Mouse (Mus musculus) MEL (cell line): ENCODE data around the gene Fat3. TPM values are rescaled to one million over a fixed set of nuclear protein-coding genes. Genes with fewer than 3 reads are reported as not detected.

Experiments used
- DNase-seq: peaks from one replicate; pipeline ENCODE4 v3.0.0; 2011; ENCODE audit warnings: low read depth, low spot score
- H3K27ac ChIP-seq: 2 replicates; pipeline ENCODE4 v1.5.1; 2012; ENCODE audit warnings: low read depth, mild to moderate bottlenecking, control low read depth, low read length, moderate library complexity; ENCODE audit not compliant: control insufficient read depth
- H3K27me3 ChIP-seq, 2 experiments: fragments of 150-350 bp in 1 of 2; sonication (generic) in 1 of 2; 2 replicates each; pipeline ENCODE4 v1.6.1; 2012; ENCODE audit warnings: low read length in 2 of 2, mild to moderate bottlenecking in 2 of 2, improper control_type of control experiment in 1 of 2, moderate library complexity in 1 of 2; ENCODE audit not compliant: insufficient read depth in 2 of 2, control insufficient read depth in 1 of 2
- H3K36me3 ChIP-seq, 2 experiments: 2 replicates each; pipeline ENCODE4 v1.6.1; 2012 to 2014; ENCODE audit warnings: low read length in 2 of 2, improper control_type of control experiment in 1 of 2, inconsistent platforms in 1 of 2, mild to moderate bottlenecking in 1 of 2; ENCODE audit not compliant: insufficient read depth in 2 of 2, control insufficient read depth in 1 of 2
- H3K4me1 ChIP-seq, 2 experiments: fragments of 150-350 bp in 1 of 2; sonication (generic) in 1 of 2; 2 replicates each; pipeline ENCODE4 v1.6.1; 2012; ENCODE audit warnings: low read length in 2 of 2, improper control_type of control experiment in 1 of 2, mild to moderate bottlenecking in 1 of 2; ENCODE audit not compliant: insufficient read depth in 2 of 2, control insufficient read depth in 1 of 2
- H3K4me3 ChIP-seq, 2 experiments: fragments of 150-350 bp in 1 of 2; sonication (generic) in 1 of 2; 2 replicates each; pipeline ENCODE4 v1.5.1; 2012; ENCODE audit warnings: low read depth in 2 of 2, low read length in 2 of 2, mild to moderate bottlenecking in 2 of 2, moderate library complexity in 2 of 2, control low read depth in 1 of 2, improper control_type of control experiment in 1 of 2; ENCODE audit not compliant: control insufficient read depth in 1 of 2, insufficient read depth in 1 of 2
- H3K79me2 ChIP-seq: 2 replicates; pipeline ENCODE4 v1.6.1; 2012; ENCODE audit warnings: mild to moderate bottlenecking, low read length, moderate library complexity; ENCODE audit not compliant: control insufficient read depth, poor library complexity, insufficient read depth
- H3K9ac ChIP-seq: 2 replicates; pipeline ENCODE4 v1.6.1; 2012; ENCODE audit warnings: low read depth, mild to moderate bottlenecking, control low read depth, low read length, moderate library complexity; ENCODE audit not compliant: control insufficient read depth, poor library complexity, severe bottlenecking
- H3K9me3 ChIP-seq: fragments of 150-350 bp; sonication (generic); replicated peaks from 2 replicates; pipeline ENCODE4 v1.6.1; 2012; ENCODE audit warnings: mild to moderate bottlenecking, low read length, improper control_type of control experiment, moderate library complexity; ENCODE audit not compliant: insufficient read depth
- BHLHE40 ChIP-seq: IDR thresholded peaks from 2 replicates; pipeline ENCODE4 v1.6.1; 2012; ENCODE audit warnings: low read depth, mild to moderate bottlenecking, inconsistent platforms, low read length, improper control_type of control experiment, borderline replicate concordance
- CHD2 ChIP-seq: IDR thresholded peaks from 2 replicates; pipeline ENCODE4 v1.6.1; 2011; ENCODE audit warnings: low read length, improper control_type of control experiment
- ELF1 ChIP-seq: IDR thresholded peaks from 2 replicates; pipeline ENCODE4 v1.6.1; 2014; ENCODE audit warnings: low read depth, mild to moderate bottlenecking, inconsistent platforms, low read length, improper control_type of control experiment, moderate library complexity
- ETS1 ChIP-seq: IDR thresholded peaks from 2 replicates; pipeline ENCODE4 v1.6.1; 2012; ENCODE audit warnings: low read depth, mild to moderate bottlenecking, inconsistent platforms, low read length, improper control_type of control experiment, moderate library complexity
- GATA1 ChIP-seq: IDR thresholded peaks from 2 replicates; pipeline ENCODE4 v1.6.1; 2011; ENCODE audit warnings: low read depth, low read length, improper control_type of control experiment
- HCFC1 ChIP-seq: IDR thresholded peaks from 2 replicates; pipeline ENCODE4 v1.6.1; 2012; ENCODE audit warnings: low read depth, mild to moderate bottlenecking, inconsistent platforms, low read length, improper control_type of control experiment, moderate library complexity
- MEF2A ChIP-seq: IDR thresholded peaks from 2 replicates; pipeline ENCODE4 v1.6.1; 2014; ENCODE audit warnings: low read depth, mild to moderate bottlenecking, inconsistent platforms, low read length, improper control_type of control experiment; ENCODE audit not compliant: poor library complexity, insufficient replicate concordance, severe bottlenecking; ENCODE audit errors: extremely low read depth
- NELFE ChIP-seq: IDR thresholded peaks from 2 replicates; pipeline ENCODE4 v1.6.1; 2011; ENCODE audit warnings: low read depth, low read length, improper control_type of control experiment
- RAD21 ChIP-seq: IDR thresholded peaks from 2 replicates; pipeline ENCODE4 v1.6.1; 2011; ENCODE audit warnings: mild to moderate bottlenecking, low read depth, low read length, improper control_type of control experiment
- RCOR1 ChIP-seq: IDR thresholded peaks from 2 replicates; pipeline ENCODE4 v1.6.1; 2012; ENCODE audit warnings: low read depth, mild to moderate bottlenecking, inconsistent platforms, low read length, improper control_type of control experiment
- SMC3 ChIP-seq: IDR thresholded peaks from 2 replicates; pipeline ENCODE4 v1.6.1; 2011; ENCODE audit warnings: low read depth, low read length, improper control_type of control experiment
- TAL1 ChIP-seq: IDR thresholded peaks from 2 replicates; pipeline ENCODE4 v1.6.1; 2012; ENCODE audit warnings: mild to moderate bottlenecking, inconsistent platforms, low read length, moderate library complexity, mixed read lengths
- USF1 ChIP-seq: IDR thresholded peaks from 2 replicates; pipeline ENCODE4 v1.6.1; 2014; ENCODE audit warnings: low read depth, mild to moderate bottlenecking, inconsistent platforms, low read length, improper control_type of control experiment, moderate library complexity
- USF2 ChIP-seq, 2 experiments: IDR thresholded peaks; 2 replicates each; pipeline ENCODE4 v1.6.1; 2011 to 2012; ENCODE audit warnings: improper control_type of control experiment in 2 of 2, low read length in 2 of 2, borderline replicate concordance in 1 of 2, inconsistent platforms in 1 of 2, low read depth in 1 of 2, mild to moderate bottlenecking in 1 of 2; ENCODE audit not compliant: insufficient read depth in 1 of 2
- ZKSCAN1 ChIP-seq: IDR thresholded peaks from 2 replicates; pipeline ENCODE4 v1.6.1; 2012; ENCODE audit warnings: low read depth, mild to moderate bottlenecking, inconsistent platforms, low read length, improper control_type of control experiment, moderate library complexity
- ZNF384 ChIP-seq: IDR thresholded peaks from 2 replicates; pipeline ENCODE4 v1.6.1; 2012; ENCODE audit warnings: low read depth, mild to moderate bottlenecking, inconsistent platforms, low read length, improper control_type of control experiment
- polyA plus RNA-seq, 2 experiments: library from polyadenylated mRNA; stranded (reverse) in 1 of 2; unstranded in 1 of 2; fragments of >175 nt in 1 of 2; fragments of >200 nt in 1 of 2; gene quantifications; 2 replicates each; pipeline versions ENCODE4 v1.2.1 to v1.2.4; 2012; ENCODE audit warnings: low replicate concordance in 2 of 2, low read depth in 1 of 2; ENCODE audit not compliant: insufficient read length in 2 of 2, insufficient read depth in 1 of 2, missing spikeins in 1 of 2
- total RNA-seq: library from RNA; depleted of rRNA; stranded (reverse); fragments of 300-350 nt; gene quantifications from 2 replicates; pipeline ENCODE4 v1.2.3, GENCODE M21; 2012

Fat3 gene
- total and polyA plus RNA-seq, 3 experiments: 1.5 to 1.8 TPM; not detected in 1

GRCm38 (mm10) chr9:16011382-16011781 lies 489.7 kb downstream of the Fat3 start:
- Histone ChIP-seq H3K27ac (no peak overlapping the region), H3K4me1 (no peaks in the 10 kb centered on the region)

GRCm38 (mm10) chr9:16007516-16007915 lies 493.6 kb downstream of the Fat3 start:
- Histone ChIP-seq H3K4me1 (no peaks in the 10 kb centered on the region), H3K79me2 (no peaks in the 10 kb centered on the region), H3K9ac (no peak overlapping the region), H3K27ac (no peak overlapping the region), H3K27me3 (no peaks in the 10 kb centered on the region), H3K9me3 (no peaks in the 10 kb centered on the region), H3K4me3 (no peak overlapping the region), H3K36me3 (no peaks in the 10 kb centered on the region)
- DNase-seq: no peak
- TF ChIP-seq MEF2A (no peak), CHD2 (no peak), RAD21 (no peak), RCOR1 (no peak), BHLHE40 (no peak), USF2 (IDR thresholded peaks at IDR 0.05; ENCODE audit: borderline replicate concordance in 1 of 2, insufficient read depth in 1 of 2, low read depth in 1 of 2, low read length in 2 of 2) (no peak), ETS1 (no peak), NELFE (no peak), GATA1 (no peak), ZKSCAN1 (no peak), TAL1 (no peak), SMC3 (no peak), HCFC1 (no peak)

More at GRCm38 (mm10) chr9:16011382-16011781, 489.7 kb downstream of the Fat3 start:
- no peak overlapping the region for H3K4me3 ChIP-seq
- no peak for DNase-seq
- no peaks in the 10 kb centered on the region; a peak in 1 of 4 replicates for H3K27me3 ChIP-seq
- H3K9me3 ChIP-seq: no peaks in the 10 kb centered on the region
- no peak overlapping the region for H3K9ac ChIP-seq
- no peaks in the 10 kb centered on the region for H3K79me2 ChIP-seq
- TF ChIP-seq NELFE (no peak), ZNF384 (no peak), ELF1 (no peak), ETS1 (no peak), MEF2A (no peak), CHD2 (no peak), USF1 (no peak)
- no peaks in the 10 kb centered on the region for H3K36me3 ChIP-seq
